Mouse (Mus musculus): ENCODE results near the gene Chil4. TPM values are rescaled to one million over a fixed set of nuclear protein-coding genes. Genes with fewer than 3 reads are reported as not detected.

The Chil4 gene
- polyA plus RNA-seq, 1 experiment, result not detected

- 76% methylated on average over 3 of the region's 3 CpGs for WGBS
- H3K4me1 ChIP-seq (ENCODE audit: control insufficient read depth, insufficient read depth, insufficient read length), result no peaks in the 10 kb centered on the region
- no peaks in the 10 kb centered on the region for H3K27me3 ChIP-seq (ENCODE audit: control insufficient read depth, insufficient read depth, low read length)
- DNase-seq (ENCODE audit: low read depth in 1 of 2, low spot score in 2 of 2), result no peak
- no peaks in the 10 kb centered on the region for H3K36me3 ChIP-seq (ENCODE audit: control insufficient read depth, insufficient read depth, low read length)
- TF ChIP-seq CTCF (IDR thresholded peaks at IDR 0.05; ENCODE audit: extremely low read depth, insufficient read depth, insufficient read length, insufficient replicate concordance), result no peak
- no peak for TF ChIP-seq POLR2A (IDR thresholded peaks at IDR 0.05; ENCODE audit: low read depth, low read length)
- H3K4me3 ChIP-seq (ENCODE audit: extremely low read depth, insufficient read depth, insufficient read length), result no peak within 1 kb of the TSS; the same call in 1 of the 2 replicates
- no peak within 1 kb of the TSS for H3K27ac ChIP-seq (ENCODE audit: insufficient read depth, low read length)
These were observed 51.8 kb downstream of the Chil4 start, which contains the start of gene Chil3 for GRCm38 (mm10) chr3:106167464-106167863. Gene Chil3 (minus strand): TSS chr3:106167564.

GRCm38 (mm10) chr3:106154413-106154812 is 64.9 kb downstream of the Chil4 start:
- TF ChIP-seq CTCF (IDR thresholded peaks at IDR 0.05; ENCODE audit: extremely low read depth, insufficient read depth, insufficient read length, insufficient replicate concordance), result no peak
- TF ChIP-seq POLR2A (IDR thresholded peaks at IDR 0.05; ENCODE audit: low read depth, low read length), result no peak
- Histone ChIP-seq H3K27me3 (ENCODE audit: control insufficient read depth, insufficient read depth, low read length) (no peaks in the 10 kb centered on the region), H3K4me3 (ENCODE audit: extremely low read depth, insufficient read depth, insufficient read length) (no peak overlapping the region), H3K36me3 (ENCODE audit: control insufficient read depth, insufficient read depth, low read length) (no peaks in the 10 kb centered on the region), H3K4me1 (ENCODE audit: control insufficient read depth, insufficient read depth, insufficient read length) (no peaks in the 10 kb centered on the region), H3K27ac (ENCODE audit: insufficient read depth, low read length) (no peak overlapping the region)
- no peak for DNase-seq (ENCODE audit: low read depth in 1 of 2, low spot score in 2 of 2)
- WGBS, result 81% methylated on average over 2 of the region's 2 CpGs

Other genes starting within 250 kb of the Chil4 start
- gene Ovgp1, start 245.8 kb downstream of the Chil4 start, polyA plus RNA-seq (2012; rRNA removed), result 1.1 and 2.1 TPM in 2 replicates
- gene Pifo, start 204.9 kb downstream of the Chil4 start, polyA plus RNA-seq (2012; rRNA removed), result 0.11 and 0.37 TPM in 2 replicates
- 0.25 and 0.34 TPM in 2 replicates for gene Chil5, start 186.7 kb downstream of the Chil4 start, polyA plus RNA-seq (2012; rRNA removed)
- 0.12 TPM in 1 of 2 replicates, not detected in the other for gene Chia1, start 106.3 kb downstream of the Chil4 start, polyA plus RNA-seq (2012; rRNA removed)
- gene Chil3, start 51.9 kb downstream of the Chil4 start, polyA plus RNA-seq (2012; rRNA removed), result 8.0 and 8.9 TPM in 2 replicates
- 0.06 TPM in 1 of 2 replicates, not detected in the other for gene Chil6, start 186.7 kb upstream of the Chil4 start, polyA plus RNA-seq (2012; rRNA removed)

Data from spleen, adult 2 months (tissue).